Mouse (Mus musculus) cerebellum, adult 2 months (tissue): Measurements from ENCODE around the gene Ccn5. TPM values are rescaled to one million over a fixed set of nuclear protein-coding genes. Genes with fewer than 3 reads are reported as not detected.

Experiments used
- DNase-seq, 2 experiments: peaks; one replicate each; pipeline ENCODE4 v3.0.0; 2021
- H3K27ac ChIP-seq: fragments of 200-500 bp; 2 replicates; pipeline ENCODE4 v1.5.1; 2012; ENCODE audit warnings: low read length, control low read depth, inconsistent platforms; ENCODE audit not compliant: insufficient read depth
- H3K27me3 ChIP-seq: fragments of 200-500 bp; 2 replicates; pipeline ENCODE4 v1.6.1; 2012; ENCODE audit warnings: inconsistent platforms, mild to moderate bottlenecking, low read length, moderate library complexity; ENCODE audit not compliant: control insufficient read depth, insufficient read depth
- H3K4me1 ChIP-seq: fragments of 200-500 bp; 2 replicates; pipeline ENCODE4 v1.6.1; 2011; ENCODE audit warnings: low read length; ENCODE audit not compliant: control insufficient read depth, insufficient read depth
- H3K4me3 ChIP-seq: fragments of 200-500 bp; replicated peaks from 2 replicates; pipeline ENCODE3; 2011; ENCODE audit warnings: mild to moderate bottlenecking, low read depth, low read length, control low read depth; ENCODE audit not compliant: insufficient read depth
- CTCF ChIP-seq: fragments of 200-500 bp; IDR thresholded peaks from 2 replicates; pipeline ENCODE4 v1.5.1; 2011; ENCODE audit warnings: low read depth, mild to moderate bottlenecking, control low read depth, low read length, moderate library complexity, borderline replicate concordance; ENCODE audit not compliant: insufficient read depth
- POLR2A ChIP-seq: fragments of 200-500 bp; IDR thresholded peaks from 2 replicates; pipeline ENCODE4 v1.6.1; 2011; ENCODE audit warnings: low read length, control low read depth, borderline replicate concordance; ENCODE audit not compliant: insufficient read depth
- WGBS: fragments of 180-500 bp; shearing (Covaris S2); methylation state at CpG from one replicate; pipeline ENCODE4 v1.1.7; 2018; 5-methylcytosine and 5-hydroxymethylcytosine counted together
- polyA plus RNA-seq: library from polyadenylated mRNA; depleted of rRNA; stranded (reverse); fragments of >200 nt; gene quantifications from 2 replicates; pipeline ENCODE4 v1.2.3, GENCODE M21; 2012

The Ccn5 gene
- polyA plus RNA-seq, 1 experiment = 0.08 TPM

DNA sequence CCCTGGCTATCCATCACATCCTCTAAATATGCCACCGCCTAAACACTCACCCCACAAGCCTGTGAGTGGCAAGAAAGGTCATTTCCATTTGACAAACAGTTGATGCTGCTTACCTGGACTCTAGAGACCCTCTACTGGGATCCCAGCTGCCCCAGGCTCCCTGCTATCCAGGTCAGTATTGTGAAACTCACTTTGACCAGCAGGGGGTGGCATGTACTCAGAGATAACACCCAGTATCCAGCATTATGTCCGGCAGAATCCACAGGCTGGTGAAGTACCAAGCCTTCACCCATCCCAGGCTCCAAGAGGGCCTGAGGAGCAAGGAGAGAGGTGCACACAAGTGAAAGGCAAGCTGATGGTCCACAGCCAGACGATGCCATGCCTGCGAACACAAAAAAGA lies 32.2 kb upstream of the Ccn5 start:
- Histone ChIP-seq H3K4me3 (no peak overlapping the region), H3K4me1 (no peaks in the 10 kb centered on the region; the same call in 1 of the 2 replicates), H3K27ac (no peak overlapping the region), H3K27me3 (no peaks in the 10 kb centered on the region)
- no peak for TF ChIP-seq POLR2A
- peak; percentile 72 for TF ChIP-seq CTCF
- DNase-seq = peak; percentile 65 to 70
- WGBS = 45% methylated on average over 4 of the region's 4 CpGs

DNA sequence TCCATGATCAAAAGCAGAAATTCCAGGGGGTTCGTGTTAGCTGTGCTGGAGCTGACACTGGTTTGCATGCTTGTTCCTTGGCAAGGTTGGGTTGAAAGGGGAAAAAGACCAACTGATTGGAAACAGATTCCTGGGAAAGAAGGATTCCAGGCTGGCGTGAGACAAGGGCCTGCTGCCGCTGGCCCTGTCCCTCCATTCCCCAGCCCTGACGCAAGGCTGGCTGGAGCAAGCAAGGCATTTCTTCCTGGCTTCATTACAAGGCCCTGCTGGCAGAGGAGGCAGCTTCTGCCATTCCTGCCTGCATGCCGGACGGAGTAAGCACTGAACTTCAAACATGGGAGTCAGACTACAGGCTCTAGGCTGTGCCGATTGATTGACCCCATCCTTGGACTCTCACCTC lies 22.2 kb upstream of the Ccn5 start:
- no peak for TF ChIP-seq POLR2A
- no peak for TF ChIP-seq CTCF
- no peak overlapping the region for H3K4me3 ChIP-seq
- no peak for DNase-seq
- H3K27ac ChIP-seq = no peak overlapping the region
- WGBS = 28% methylated on average over 7 of the region's 7 CpGs
- H3K27me3 ChIP-seq = no peaks in the 10 kb centered on the region
- no peaks in the 10 kb centered on the region for H3K4me1 ChIP-seq

- H3K27me3 ChIP-seq = no peaks in the 10 kb centered on the region
- no peak overlapping the region for H3K27ac ChIP-seq
- WGBS = 14% methylated on average over 3 of the region's 3 CpGs
- no peak overlapping the region for H3K4me3 ChIP-seq
- DNase-seq = no peak
- H3K4me1 ChIP-seq = no peaks in the 10 kb centered on the region
- TF ChIP-seq CTCF (no peak), POLR2A (no peak)
Measured at GRCm38 (mm10) chr2:163800832-163801231, 19.8 kb upstream of the Ccn5 start.

- no peak for TF ChIP-seq POLR2A
- no peak for TF ChIP-seq CTCF
- H3K27me3 ChIP-seq = no peaks in the 10 kb centered on the region
- H3K4me3 ChIP-seq = no peak overlapping the region
- no peak overlapping the region for H3K27ac ChIP-seq
- DNase-seq = no peak
- no peaks in the 10 kb centered on the region for H3K4me1 ChIP-seq
- WGBS = 85% methylated on average over 5 of the region's 5 CpGs
Measured at GRCm38 (mm10) chr2:163801406-163801805, 19.3 kb upstream of the Ccn5 start.

GRCm38 (mm10) chr2:163803838-163804237 lies 16.8 kb upstream of the Ccn5 start:
- Histone ChIP-seq H3K4me1 (no peaks in the 10 kb centered on the region), H3K4me3 (no peak overlapping the region), H3K27me3 (no peaks in the 10 kb centered on the region; the same call in 1 of the 2 replicates), H3K27ac (no peak overlapping the region)
- DNase-seq = no peak
- 89% methylated on average over 5 of the region's 5 CpGs for WGBS
- TF ChIP-seq CTCF (no peak), POLR2A (no peak)

DNA sequence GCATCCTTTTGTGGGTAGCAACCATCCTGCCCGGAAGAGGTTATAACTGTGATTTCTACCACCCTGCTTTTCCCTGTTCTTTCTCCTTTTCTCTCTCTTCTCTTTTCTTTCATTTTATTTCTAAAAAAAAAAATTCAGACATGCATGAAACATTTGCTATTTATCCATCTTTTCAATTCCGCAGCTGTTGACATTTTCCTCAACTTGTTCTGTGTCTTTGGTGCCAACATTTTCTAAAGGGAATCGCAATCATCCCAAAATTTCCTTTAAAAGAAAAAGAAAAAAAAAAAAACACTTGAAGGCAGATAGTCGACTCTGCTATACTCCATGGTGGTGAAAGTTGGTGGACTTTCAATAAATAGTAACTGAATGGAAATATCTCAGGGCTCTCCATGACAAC lies 11.5 kb upstream of the Ccn5 start:
- Histone ChIP-seq H3K4me1 (no peaks in the 10 kb centered on the region), H3K27ac (no peak overlapping the region), H3K27me3 (no peaks in the 10 kb centered on the region; the same call in 1 of the 2 replicates), H3K4me3 (no peak overlapping the region)
- WGBS = 83% methylated on average over 4 of the region's 4 CpGs
- DNase-seq = no peak
- no peak for TF ChIP-seq POLR2A

GRCm38 (mm10) chr2:163809704-163810103 lies 11.0 kb upstream of the Ccn5 start:
- no peak overlapping the region for H3K27ac ChIP-seq
- H3K4me1 ChIP-seq = no peaks in the 10 kb centered on the region
- DNase-seq = no peak
- no peaks in the 10 kb centered on the region; the same call in 1 of the 2 replicates for H3K27me3 ChIP-seq
- WGBS = 68% methylated on average over 7 of the region's 7 CpGs
- TF ChIP-seq POLR2A = no peak
- no peak for TF ChIP-seq CTCF
- no peak overlapping the region for H3K4me3 ChIP-seq

GRCm38 (mm10) chr2:163813077-163813476 lies 7.6 kb upstream of the Ccn5 start:
- Histone ChIP-seq H3K4me3 (no peak overlapping the region), H3K27me3 (no peaks in the 10 kb centered on the region), H3K27ac (no peak overlapping the region), H3K4me1 (no peaks in the 10 kb centered on the region)
- DNase-seq = no peak
- TF ChIP-seq POLR2A (no peak), CTCF (no peak)
- WGBS = 59% methylated on average over 5 of the region's 5 CpGs

GRCm38 (mm10) chr2:163814739-163815465 lies 5.8 kb upstream of the Ccn5 start:
- no peak for DNase-seq
- Histone ChIP-seq H3K4me3 (no peak overlapping the region), H3K27me3 (no peaks in the 10 kb centered on the region), H3K27ac (no peak overlapping the region), H3K4me1 (no peaks in the 10 kb centered on the region)
- 74% methylated on average over 9 of the region's 9 CpGs for WGBS
- TF ChIP-seq CTCF = no peak
- TF ChIP-seq POLR2A = no peak
